Mouse (Mus musculus): ENCODE measurements around the gene Cyp2c67.
"Not testable (repeated sequence)": the region's sequence is repeated elsewhere in the genome, so short reads cannot be mapped to it uniquely, and the experiment has no call there.

Gene Cyp2c67

GRCm38 (mm10) chr19:39648938-39649337 lies at the start of gene Cyp2c67:
Gene Cyp2c67 (minus strand): TSS chr19:39649051.
- no peak for DNase-seq

- not testable (repeated sequence) for DNase-seq
Observed at GRCm38 (mm10) chr19:39665650-39666049, 16.8 kb upstream of the Cyp2c67 start.

- no peak for DNase-seq
Observed at GRCm38 (mm10) chr19:39652381-39652780, 3.5 kb upstream of the Cyp2c67 start.

DNA sequence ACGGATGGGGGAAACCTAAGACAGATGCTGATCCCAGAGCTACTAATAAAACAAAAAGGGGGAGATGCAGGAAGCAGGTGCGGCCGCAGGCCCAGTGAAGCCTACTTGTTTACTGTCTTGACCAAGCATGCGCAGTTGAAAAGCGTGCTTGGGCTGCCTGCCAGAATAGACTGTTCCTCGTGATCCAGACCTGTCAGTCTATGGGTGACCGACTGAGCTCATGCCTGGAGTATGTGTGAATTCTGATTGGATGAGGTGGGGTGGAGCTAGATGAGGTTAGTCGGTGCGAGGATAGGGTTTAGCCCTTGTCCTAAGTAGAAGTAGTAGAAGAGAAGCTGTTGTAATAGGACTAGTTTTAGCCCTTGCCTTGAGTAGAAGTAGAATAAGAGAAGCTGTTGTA lies 1.3 kb downstream of the Cyp2c67 start:
- DNase-seq = peak in 1 of 2 experiments; percentile 2

GRCm38 (mm10) chr19:39644551-39644950 lies 4.3 kb downstream of the Cyp2c67 start:
- DNase-seq = not testable (repeated sequence)
